Mouse (Mus musculus) MEL (cell line): ENCODE measurements around the gene Appbp2.

Experiments used
- CHD2 ChIP-seq: IDR thresholded peaks from 2 replicates; pipeline ENCODE4 v1.6.1; 2011; ENCODE audit warnings: low read length, improper control_type of control experiment
- CTCF ChIP-seq, 3 experiments: IDR thresholded peaks in 2 of 3; conservative IDR thresholded peaks in 1 of 3; 2 replicates each; pipeline ENCODE4 v1.5.1; 2011 to 2012; ENCODE audit warnings: low read length in 3 of 3, low read depth in 2 of 3, mild to moderate bottlenecking in 2 of 3, improper control_type of control experiment in 1 of 3, inconsistent platforms in 1 of 3, mixed read lengths in 1 of 3, moderate library complexity in 1 of 3; ENCODE audit not compliant: control insufficient read depth in 1 of 3, insufficient read depth in 1 of 3, poor library complexity in 1 of 3, severe bottlenecking in 1 of 3
- ELF1 ChIP-seq: IDR thresholded peaks from 2 replicates; pipeline ENCODE4 v1.6.1; 2014; ENCODE audit warnings: low read depth, mild to moderate bottlenecking, inconsistent platforms, low read length, improper control_type of control experiment, moderate library complexity
- EP300 ChIP-seq, 2 experiments: IDR thresholded peaks; 2 replicates each; pipeline ENCODE4 v1.6.1; 2011; ENCODE audit warnings: improper control_type of control experiment in 2 of 2, low read length in 2 of 2, low read depth in 1 of 2, mild to moderate bottlenecking in 1 of 2
- ETS1 ChIP-seq: IDR thresholded peaks from 2 replicates; pipeline ENCODE4 v1.6.1; 2012; ENCODE audit warnings: low read depth, mild to moderate bottlenecking, inconsistent platforms, low read length, improper control_type of control experiment, moderate library complexity
- MAX ChIP-seq: IDR thresholded peaks from 2 replicates; pipeline ENCODE4 v1.6.1; 2011; ENCODE audit warnings: low read length, improper control_type of control experiment
- POLR2A ChIP-seq, 2 experiments: IDR thresholded peaks; 2 replicates each; pipeline ENCODE4 v1.6.1; 2011 to 2012; ENCODE audit warnings: low read length in 2 of 2, mild to moderate bottlenecking in 2 of 2, control low read depth in 1 of 2, improper control_type of control experiment in 1 of 2, low read depth in 1 of 2, moderate library complexity in 1 of 2; ENCODE audit not compliant: control insufficient read depth in 1 of 2, insufficient read depth in 1 of 2, poor library complexity in 1 of 2
- POLR2AphosphoS2 ChIP-seq: IDR thresholded peaks from 2 replicates; pipeline ENCODE4 v1.6.1; 2011; ENCODE audit warnings: low read length, improper control_type of control experiment
- POLR2AphosphoS5 ChIP-seq: IDR thresholded peaks from 2 replicates; pipeline ENCODE4 v1.6.1; 2012; ENCODE audit warnings: low read depth, borderline replicate concordance, mild to moderate bottlenecking, inconsistent platforms, low read length, moderate library complexity, mixed read lengths
- RCOR1 ChIP-seq: IDR thresholded peaks from 2 replicates; pipeline ENCODE4 v1.6.1; 2012; ENCODE audit warnings: low read depth, mild to moderate bottlenecking, inconsistent platforms, low read length, improper control_type of control experiment
- SIN3A ChIP-seq: IDR thresholded peaks from 2 replicates; pipeline ENCODE4 v1.6.1; 2012; ENCODE audit warnings: low read length, improper control_type of control experiment, inconsistent platforms
- TBP ChIP-seq: IDR thresholded peaks from 2 replicates; pipeline ENCODE4 v1.8.0; 2011; ENCODE audit warnings: low read depth, low read length, improper control_type of control experiment
- USF1 ChIP-seq: IDR thresholded peaks from 2 replicates; pipeline ENCODE4 v1.6.1; 2014; ENCODE audit warnings: low read depth, mild to moderate bottlenecking, inconsistent platforms, low read length, improper control_type of control experiment, moderate library complexity

- TF ChIP-seq USF1 (no peak), EP300 (IDR thresholded peaks at IDR 0.05; ENCODE audit: low read depth in 1 of 2, low read length in 2 of 2) (no peak), SIN3A (no peak), TBP (no peak), CTCF (IDR thresholded peaks at IDR 0.05 in 2 of 3, conservative IDR thresholded peaks at IDR 0.05 in 1 of 3; ENCODE audit: control insufficient read depth in 1 of 3, insufficient read depth in 1 of 3, low read depth in 2 of 3, low read length in 3 of 3, poor library complexity in 1 of 3, severe bottlenecking in 1 of 3) (no peak), POLR2A (IDR thresholded peaks at IDR 0.05; ENCODE audit: control insufficient read depth in 1 of 2, insufficient read depth in 1 of 2, low read depth in 1 of 2, low read length in 2 of 2, poor library complexity in 1 of 2) (no peak), POLR2AphosphoS5 (no peak), ELF1 (no peak), POLR2AphosphoS2 (no peak), CHD2 (no peak), MAX (no peak), ETS1 (no peak), RCOR1 (no peak)
Observed at GRCm38 (mm10) chr11:85152256-85152930, 82.5 kb downstream of the Appbp2 start.
